Mouse (Mus musculus) frontal cortex, postnatal 14 days (tissue): ENCODE results near the gene Rtp4.

Experiments used
- DNase-seq, 2 experiments: peaks; one replicate each; pipeline ENCODE4 v3.0.0; 2022; ENCODE audit warnings: low spot score in 2 of 2

Rtp4 gene

DNA sequence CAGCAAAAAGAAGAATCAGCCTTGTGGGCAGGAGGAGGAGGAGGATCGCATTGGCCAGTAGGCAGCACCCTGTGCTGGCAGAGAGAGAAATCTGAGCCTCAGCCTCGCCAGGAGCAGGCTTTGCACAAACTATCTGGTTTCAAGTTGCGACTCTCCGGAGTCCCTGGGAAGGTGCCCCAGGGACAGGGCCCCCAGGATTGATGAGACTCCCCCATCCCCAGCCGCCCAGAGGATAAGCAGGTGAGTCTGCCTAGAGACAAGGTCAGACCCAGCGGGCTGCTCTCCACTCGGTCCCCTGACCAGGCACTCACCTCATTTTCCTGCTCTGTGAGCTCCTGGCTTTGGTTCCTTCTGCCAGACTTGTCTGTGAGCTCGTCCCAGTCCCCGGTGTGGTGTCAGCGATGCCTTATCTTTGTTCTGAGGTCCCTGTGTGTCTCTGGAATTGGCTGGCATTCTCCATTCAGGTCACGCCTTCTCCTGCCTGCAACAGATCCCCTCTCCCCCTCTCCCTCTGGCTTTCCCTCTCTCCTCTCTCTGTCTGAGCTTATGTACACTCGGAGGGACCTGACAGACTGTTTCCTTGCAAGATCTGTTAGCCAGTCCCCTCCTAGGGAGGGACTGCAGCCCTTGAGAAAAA is at the start of gene Rtp4, which contains the start of gene Masp1:
TSS of gene Rtp4 (plus strand) at position 57 of the 637 bp plus-strand sequence.
TSS of gene Masp1 (minus strand) at position 581 of the 637 bp plus-strand sequence.
- DNase-seq: no peak

DNA sequence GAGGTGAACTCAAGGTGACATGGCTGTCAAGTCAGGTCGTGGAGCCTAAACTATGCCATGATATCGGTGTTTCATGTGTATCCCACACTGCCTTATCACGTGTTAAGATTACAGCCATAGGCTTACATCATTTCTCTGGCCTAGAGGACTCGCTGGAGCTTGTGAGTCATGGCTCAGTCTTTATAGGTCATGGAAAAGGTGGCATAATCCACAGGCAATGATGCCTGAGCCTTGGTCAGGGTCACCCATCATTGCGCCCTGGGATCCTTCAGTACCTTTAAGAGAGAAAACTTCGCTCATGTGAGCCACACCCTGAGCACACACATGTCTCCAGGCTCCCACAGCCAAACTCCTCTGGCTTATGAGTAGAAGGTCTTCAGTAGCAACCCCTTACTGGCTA is 48.5 kb upstream of the Rtp4 start:
- no peak for DNase-seq

DNA sequence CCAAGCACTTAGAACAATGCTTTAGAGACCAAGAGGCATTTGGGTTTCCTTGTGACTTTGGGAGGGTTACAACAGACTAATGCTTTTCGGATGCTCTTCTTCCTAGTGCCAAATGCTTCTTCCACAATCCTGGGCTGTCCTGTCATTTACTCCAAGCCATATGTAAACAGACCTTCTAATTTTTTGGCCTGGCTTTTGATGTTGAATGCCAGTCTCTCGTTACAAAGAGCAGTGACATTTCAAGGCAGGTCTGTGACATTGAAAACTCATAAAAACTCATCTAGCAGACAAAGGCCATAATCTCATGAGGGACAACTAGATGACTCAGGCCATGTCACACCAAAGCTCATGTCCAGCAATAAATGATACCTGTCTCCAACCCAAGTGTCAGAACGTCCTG is 48.0 kb upstream of the Rtp4 start:
- no peak for DNase-seq

DNA sequence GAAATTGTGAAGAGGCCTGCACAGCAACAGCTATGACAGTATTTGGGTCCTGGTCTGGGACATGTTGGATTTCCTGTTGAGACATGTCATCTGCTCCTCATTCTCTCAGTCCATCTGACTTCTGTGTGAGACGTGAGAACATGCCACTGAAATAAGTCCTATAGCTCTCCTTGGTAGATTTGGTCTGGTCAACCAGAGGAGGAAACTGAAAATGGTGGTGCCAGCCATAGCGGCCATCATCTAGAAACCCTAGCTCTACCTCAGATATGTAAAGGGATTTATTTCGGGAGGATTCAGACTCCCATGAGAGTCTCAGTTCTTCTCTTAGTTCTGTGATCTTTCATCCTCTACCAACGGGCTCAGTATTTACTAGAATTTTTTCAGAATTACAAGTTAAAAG is 44.4 kb upstream of the Rtp4 start:
- DNase-seq: no peak

DNA sequence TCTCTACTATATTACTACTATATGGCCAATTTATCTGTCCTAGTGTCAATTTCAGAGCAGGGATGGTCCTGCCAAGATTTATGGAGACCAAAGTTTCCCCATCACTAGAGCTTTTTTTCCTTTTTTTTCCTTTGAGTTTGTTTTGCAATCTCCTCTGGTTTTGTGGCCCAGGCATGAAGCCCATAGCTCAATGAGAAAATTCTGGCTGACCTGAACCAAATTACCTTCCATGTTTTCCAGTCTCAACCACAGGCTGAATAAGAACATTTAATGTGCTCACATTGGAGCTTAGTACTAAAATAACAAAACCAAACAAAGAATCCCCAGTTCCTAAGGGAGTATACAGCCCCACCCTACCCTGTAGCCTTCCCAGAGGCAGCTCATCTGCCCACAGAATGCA is 43.5 kb upstream of the Rtp4 start:
- DNase-seq: no peak

DNA sequence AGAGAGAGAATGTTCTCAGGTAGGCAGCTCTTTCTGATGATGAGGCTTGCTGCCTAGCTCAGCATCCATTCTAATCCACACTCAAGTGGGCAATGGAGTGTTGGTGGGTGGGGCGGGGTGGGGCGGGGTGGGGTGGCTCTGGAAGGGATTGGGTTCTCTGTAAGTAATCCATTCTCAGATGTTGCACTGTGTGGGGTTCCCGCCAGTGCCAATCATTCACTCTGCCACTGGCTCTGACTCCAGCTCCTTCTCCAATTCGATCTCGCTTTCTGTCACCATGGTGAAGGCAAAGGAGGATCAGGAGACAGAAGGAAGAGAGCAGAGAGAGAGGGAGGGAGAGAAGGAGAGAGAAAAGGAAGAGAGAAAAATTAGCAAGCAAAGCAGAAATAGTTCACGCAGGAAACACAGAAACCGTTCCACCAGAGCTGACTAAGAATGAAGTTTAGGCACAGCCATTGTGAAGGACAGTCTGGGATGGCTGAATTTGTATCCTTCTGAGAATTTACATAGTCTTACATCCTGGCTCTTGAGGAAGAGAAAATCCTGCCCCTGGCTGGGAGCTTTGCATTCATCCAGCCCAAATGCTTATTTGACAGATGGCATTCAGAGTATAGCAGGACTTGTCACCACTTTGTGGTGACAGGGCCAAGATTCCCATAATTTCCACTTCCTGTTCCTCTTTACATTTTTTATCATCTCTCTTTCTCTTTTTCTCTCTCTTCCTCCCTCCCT is 40.1 kb upstream of the Rtp4 start:
- DNase-seq: no peak

DNA sequence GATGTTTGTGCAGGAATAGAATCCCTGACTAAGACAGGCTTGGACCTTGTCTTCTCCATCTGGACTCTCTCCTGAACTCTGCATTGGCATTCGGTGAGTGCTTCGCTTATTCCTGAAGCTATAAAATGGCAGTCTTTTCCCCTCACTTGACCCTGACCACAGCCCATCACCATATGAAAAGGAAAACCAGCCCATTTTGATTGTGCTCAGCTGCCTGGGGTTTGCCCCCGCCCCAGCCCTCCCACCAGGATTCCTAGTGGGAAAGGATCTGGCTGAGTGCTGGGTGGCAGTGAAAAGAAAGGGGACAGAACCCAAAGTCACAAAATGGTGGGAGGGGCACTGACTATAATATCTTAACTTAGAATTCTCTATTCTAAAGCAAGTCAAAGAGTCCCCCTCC is 37.9 kb upstream of the Rtp4 start:
- DNase-seq: no peak

DNA sequence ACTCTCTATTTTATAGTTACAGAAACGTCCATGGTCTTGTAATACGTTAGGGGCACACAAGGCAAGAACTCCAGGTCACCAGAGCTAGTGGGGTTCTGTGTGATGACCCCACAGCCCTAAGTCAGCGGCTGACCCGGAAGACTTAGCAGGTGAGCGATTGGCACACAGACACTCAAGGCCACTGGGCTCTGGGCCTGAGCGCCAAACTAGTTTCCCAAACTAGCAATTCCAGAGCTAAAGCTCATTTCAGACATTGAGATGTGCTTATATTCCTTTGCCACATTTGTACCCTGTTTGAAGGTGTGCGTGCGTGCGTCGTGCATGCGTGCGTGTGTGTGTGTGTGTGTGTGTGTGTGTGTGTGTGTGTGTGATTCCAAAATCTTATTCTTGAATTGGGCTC is 37.2 kb upstream of the Rtp4 start:
- no peak for DNase-seq

DNA sequence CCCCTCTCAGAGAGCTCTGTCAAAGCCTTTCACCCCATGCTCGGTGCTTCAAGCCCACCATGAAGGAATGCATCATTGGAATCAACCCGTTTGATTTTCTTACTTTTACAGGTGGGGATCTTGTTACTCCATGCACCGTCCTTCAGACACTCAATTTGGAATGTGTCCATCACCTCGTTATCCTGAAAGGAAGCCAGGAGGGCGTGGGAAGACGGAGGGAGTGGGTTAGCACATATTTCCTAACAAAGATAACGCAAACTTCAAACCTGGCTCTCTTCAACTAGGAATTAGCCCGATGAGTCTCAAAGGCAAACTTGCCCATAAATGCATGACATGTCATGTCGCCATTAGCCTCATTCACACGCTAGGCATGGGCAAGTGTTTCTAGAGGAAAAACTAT is 36.8 kb upstream of the Rtp4 start:
- no peak for DNase-seq

DNA sequence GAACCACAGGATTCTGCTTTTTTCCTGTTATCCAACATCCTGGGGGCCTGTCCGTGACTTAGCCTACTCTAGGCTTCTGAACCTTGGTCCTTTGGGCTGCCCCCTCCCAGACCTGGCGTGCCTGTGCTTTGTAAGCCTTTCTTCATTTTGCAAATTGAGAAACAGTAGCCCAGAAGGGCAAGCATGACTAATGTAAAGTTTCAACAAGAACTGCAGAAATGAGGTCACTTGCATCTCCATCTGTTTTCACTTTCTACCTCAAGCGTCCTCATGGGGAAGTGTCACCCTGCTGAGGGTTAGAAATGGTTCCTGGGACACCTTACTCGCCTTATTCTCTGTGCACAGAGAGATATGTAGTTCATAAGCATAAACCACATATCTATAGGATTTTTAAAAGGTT is 27.3 kb upstream of the Rtp4 start:
- DNase-seq: no peak

DNA sequence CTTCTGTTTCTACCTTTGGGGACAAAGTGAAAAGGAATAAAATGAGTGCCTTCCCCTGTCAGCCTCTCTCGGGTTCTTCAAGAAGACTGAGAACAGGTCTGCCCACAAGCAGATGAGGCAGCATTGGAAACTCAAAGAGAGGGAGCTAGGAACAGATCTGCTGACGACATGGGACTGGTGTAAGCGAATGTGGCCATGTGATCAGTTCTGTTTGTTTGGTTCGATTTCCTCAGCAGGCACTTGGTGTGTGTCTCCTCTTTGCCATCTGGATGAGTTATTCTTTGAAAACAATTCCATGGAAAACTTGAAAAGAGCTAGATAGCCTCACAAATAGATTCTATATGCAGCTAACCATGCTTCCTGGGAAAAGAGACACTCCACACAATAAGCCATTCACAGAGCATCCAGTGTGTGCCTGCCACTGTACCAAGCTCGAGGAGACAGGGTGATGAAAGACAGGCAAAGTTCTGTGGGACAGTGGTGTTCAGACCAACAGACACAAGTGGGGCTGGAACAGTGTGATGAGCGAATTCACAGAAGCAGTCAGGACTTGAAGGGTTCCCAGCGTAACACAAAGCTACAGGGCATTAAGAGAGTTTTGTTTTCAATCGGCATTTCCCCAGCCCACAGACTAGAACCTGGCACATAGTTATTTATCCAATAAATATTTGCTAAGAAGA is 23.7 kb upstream of the Rtp4 start:
- DNase-seq: no peak

DNA sequence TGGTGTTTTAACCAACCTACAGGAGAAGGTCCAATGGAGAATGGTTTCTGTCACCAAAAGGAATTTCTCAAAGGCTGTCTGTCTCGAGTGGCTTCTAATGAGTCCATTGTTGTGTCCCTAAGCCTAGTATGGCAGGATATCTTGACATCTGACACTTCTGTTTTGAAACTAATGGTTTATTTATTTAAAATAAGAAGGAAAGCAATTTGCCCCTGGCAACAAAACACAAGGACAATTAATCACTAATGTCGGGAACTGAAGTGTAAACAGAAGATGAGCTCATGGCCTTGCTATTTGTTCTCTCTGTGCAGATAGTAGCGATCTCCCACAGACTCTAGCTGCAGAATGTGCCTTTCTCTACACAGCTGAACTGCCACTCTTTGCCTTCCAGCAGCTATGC is 22.7 kb upstream of the Rtp4 start:
- no peak for DNase-seq

DNA sequence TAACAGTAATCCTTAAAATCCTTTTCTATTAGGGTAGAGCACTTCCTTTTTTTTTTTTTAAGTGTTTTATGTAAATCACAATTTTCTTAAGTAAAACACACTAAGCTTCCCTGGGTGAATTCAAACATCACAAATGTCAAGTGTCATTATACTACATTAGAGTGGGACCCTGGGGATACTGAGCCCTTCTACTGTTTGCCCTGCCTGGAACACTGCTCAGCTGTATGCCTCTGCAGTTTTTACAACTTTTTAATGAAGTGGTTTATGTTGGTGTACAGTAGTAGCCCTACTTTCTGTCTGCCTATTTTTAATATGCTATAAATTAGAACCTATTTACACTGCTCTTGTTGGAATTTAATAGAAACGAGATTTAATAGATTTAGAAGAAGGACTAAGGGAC is 22.2 kb upstream of the Rtp4 start:
- DNase-seq: no peak

DNA sequence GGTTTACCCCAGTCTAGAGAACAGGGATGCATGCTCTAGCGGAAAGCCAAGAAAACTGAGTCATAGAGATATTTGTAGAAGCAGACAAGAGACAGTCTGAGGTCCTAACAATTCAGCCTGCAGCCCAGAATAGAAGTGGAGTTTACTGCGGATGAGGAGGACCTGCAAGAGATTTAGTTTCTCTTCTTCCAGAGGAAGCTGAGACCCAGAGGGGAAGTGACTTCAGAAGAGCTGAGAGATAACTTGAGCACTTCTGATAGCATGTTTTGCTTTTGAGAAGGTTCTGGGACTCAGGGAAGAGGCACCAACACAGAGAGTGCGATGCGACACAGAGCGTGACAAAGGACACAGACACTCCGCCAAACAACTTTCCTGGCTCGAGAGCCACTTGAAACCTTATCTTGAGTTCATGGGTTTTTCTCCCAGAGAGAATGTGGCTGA is 21.4 kb upstream of the Rtp4 start:
- no peak for DNase-seq

DNA sequence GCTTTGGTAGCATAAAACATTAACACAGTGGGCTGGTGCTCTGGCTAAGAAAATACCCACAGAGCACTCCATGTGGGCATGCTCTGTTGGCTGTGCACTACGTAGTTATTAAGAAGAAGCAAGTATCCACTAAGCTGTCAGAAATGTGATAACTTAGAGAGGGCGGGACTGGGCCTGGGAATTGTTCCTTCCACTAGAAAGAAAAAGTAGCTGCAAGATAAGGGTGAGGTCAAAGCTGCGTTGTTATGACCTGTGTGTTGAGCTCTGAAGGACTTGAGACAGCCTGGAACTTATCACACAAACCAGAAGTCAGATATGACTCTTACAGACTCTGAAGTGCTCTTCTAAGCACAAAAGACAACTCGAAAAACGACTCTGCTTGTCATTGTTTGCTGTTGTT is 19.5 kb upstream of the Rtp4 start:
- DNase-seq: no peak

DNA sequence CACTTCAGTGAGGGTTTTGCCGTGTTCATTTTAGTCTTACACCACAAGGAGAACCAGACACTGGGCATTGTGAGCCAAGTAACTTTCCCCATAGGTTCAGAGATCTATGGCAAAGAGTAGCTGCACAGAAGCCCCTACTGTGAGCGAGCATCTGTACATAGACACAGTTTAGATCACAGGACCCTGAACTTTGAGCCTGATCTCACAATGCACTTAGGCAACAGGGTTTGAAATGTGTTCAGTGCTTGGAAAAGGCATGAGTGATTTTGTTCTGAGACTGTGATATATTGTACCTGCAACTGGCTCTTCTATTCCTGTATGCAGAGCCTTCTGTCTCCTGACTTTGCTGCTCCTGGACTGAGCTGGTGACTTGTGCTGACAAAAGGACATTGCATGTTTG is 18.8 kb upstream of the Rtp4 start:
- DNase-seq: no peak

DNA sequence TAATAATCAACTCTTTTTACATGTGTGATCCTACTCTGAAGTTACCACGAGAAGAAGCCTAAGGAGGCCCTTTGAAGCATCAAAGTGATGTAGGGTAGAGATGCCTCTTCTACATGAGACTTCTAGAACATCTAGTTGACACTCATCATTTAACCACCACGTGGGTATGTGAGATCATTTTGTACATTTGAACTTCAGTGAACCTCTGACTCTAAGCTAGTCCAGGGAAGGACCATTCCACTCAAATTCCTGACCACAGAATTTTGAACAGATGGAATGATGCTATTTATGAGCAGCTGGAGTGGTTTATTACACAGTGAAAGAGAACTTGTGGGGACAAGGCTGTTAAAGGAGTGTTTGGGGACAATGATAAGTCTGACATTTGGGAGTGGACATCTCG is 17.6 kb upstream of the Rtp4 start:
- no peak for DNase-seq

DNA sequence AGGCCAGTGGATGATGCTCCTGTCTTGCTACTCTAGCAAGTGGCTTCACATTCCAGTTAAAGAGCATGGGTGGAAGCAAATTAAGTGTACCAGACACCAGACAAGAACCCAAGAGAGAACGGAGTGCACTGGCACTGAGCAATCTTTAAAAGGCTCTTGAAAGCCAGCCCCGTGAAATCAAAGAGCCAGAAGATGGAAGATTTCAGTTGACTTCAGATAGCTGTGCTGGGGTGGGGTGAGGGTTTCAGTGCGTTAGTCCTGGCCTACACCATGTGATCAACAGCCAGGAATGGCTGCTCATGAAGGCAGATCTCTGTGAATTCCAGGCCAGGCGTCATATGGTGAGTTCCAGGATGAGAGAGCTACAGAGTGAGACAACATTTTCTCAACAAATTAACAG is 16.7 kb upstream of the Rtp4 start:
- DNase-seq: no peak

DNA sequence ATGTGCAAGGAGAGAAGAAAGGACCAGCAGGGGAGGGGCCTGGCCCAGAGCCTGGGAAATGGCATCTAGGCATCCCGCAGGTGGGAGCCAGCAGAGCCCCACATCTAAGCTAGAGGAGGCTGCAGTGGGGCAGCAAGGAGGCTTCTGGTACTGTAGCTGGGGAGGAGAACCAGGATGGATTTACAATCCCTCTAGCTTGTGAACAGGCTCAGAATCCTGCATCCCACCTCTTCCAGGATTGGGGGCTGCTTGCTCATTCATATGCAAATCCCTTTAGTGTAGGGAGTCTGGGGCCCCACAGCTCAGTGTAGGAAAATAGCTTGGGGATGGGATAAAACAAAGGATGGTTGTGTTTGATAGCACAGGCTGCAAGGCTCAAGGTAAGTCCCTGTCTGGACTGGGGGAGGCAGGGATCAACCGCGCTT is 15.8 kb upstream of the Rtp4 start:
- no peak for DNase-seq

DNA sequence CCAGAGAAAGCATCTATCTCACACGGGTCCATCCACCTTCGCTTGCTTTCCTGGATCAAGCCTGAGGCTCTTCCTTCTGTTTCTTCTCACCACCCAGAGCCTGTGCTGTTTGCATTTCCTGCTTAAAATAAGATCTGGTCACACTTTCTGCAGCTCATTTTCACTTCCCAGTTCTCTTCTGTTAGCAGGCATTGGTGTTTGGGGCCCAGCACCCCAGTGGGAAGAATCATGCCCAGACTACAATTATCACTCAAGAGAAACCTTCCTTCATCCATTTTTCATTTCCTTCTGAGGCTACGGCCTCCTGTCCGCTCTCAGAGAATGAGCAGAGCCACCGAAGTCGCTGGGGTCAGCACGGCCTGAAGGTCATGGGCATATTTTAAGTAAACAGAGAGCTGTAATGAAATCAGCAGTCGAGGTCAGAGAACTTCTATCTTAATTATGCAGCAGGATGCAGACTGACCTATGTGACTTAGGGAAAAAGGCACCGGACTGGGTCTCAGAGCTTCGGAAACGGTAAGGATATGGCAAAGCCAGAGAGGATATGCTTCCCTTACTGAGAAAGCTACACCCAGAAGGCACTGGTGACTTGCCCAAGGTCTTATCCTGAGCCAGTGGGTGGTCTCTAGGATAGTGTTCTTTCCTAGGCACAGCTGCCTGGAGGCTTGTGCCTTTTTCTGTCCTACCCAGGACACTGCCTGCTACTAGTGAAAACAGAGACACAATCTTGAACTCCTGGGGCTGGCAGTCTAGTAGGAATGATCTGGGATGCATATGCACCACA is 14.0 kb upstream of the Rtp4 start:
- DNase-seq: no peak

DNA sequence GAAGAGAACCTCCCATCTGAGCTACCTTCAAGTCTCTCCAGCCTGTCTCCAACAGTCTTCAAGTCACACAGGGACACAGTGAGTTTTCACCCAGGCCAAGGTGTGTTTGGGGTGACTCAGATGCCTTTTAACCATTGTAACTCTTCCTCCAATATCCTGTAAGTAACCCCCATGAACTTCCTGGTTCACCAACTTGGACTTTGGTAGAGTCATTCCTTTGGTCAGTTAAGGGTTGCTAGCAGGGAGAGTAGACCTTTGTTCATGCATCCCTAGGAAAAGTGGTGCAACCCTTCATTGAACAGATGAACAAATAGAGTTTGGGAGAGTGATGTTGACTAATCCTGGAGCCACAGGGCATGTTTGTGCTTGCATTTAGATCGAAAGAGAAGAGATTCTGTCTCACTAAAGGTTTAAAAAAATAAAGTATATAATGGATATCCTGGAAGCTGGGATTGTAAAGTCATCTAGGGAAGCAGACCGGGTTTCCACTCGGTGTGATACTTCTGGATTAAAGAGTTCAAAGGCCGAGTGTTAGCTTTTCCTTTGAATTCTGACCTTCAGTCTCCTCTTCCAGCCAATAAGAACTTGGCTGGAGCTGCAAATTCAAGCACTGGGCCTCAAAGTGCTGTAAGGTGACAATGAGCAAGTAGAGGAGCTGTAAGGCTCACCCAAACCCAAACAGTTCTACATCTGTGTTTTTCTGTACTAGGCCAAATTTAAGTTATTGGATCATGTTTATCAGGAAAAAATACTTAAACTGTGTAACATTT is 8.7 kb upstream of the Rtp4 start:
- DNase-seq: no peak

DNA sequence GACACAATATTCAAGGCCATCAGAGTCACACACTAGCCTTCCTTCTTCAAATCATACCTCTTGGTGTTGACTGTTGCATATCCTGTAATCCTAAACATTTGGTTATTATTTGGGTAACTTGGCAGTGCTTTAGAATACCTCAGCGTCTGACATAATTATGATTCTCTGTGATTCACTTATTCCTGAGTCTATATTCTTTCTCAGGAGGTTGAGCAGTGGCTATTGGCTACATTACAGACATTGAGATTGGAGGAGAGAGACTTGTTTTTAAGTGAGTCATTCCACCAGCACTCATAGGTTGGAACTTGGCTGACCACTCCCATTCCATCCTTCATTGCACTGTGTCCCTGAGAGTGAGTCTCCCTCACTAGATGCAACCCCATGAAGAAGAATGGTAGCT is 6.7 kb upstream of the Rtp4 start:
- no peak for DNase-seq
